Mouse (Mus musculus) neural tube, embryonic 11.5 days (tissue): ENCODE data around the gene Gm17409. TPM values are rescaled to one million over a fixed set of nuclear protein-coding genes. Genes with fewer than 3 reads are reported as not detected.

ENCODE experiments used
- ATAC-seq: fragments of 200-750 bp; cut with Nextera tagmentation; 2 replicates; pipeline ENCODE4 v1.8.0; 2017; ENCODE audit warnings: moderate number of reproducible peaks, mild to moderate bottlenecking, moderate TSS enrichment, moderate library complexity; ENCODE audit not compliant: insufficient read depth, low FRiP score, low TSS enrichment
- DNase-seq: peaks from one replicate; pipeline ENCODE4 v3.0.0-alpha.2; 2015; ENCODE audit warnings: low spot score
- H3K27ac ChIP-seq: fragments of 300-500 bp; sonication (generic); 2 replicates; pipeline ENCODE4 v1.5.1; 2014; ENCODE audit warnings: low read depth, mild to moderate bottlenecking, low read length
- H3K27me3 ChIP-seq: fragments of 300-500 bp; sonication (generic); 2 replicates; pipeline ENCODE4 v1.6.1; 2014; ENCODE audit warnings: mild to moderate bottlenecking, low read length, mixed read lengths; ENCODE audit not compliant: control insufficient read depth, insufficient read depth
- H3K36me3 ChIP-seq: fragments of 300-500 bp; sonication (generic); 2 replicates; pipeline ENCODE4 v1.6.1; 2014; ENCODE audit warnings: mild to moderate bottlenecking, low read length, moderate library complexity, mixed read lengths; ENCODE audit not compliant: control insufficient read depth, insufficient read depth
- H3K4me1 ChIP-seq: fragments of 300-500 bp; sonication (generic); 2 replicates; pipeline ENCODE4 v1.6.1; 2014; ENCODE audit warnings: low read length, mixed read lengths; ENCODE audit not compliant: control insufficient read depth, insufficient read depth
- H3K4me2 ChIP-seq: fragments of 300-500 bp; sonication (generic); 2 replicates; pipeline ENCODE4 v1.6.1; 2014; ENCODE audit warnings: low read depth, mild to moderate bottlenecking, moderate library complexity
- H3K4me3 ChIP-seq: fragments of 300-500 bp; sonication (generic); 2 replicates; pipeline ENCODE4 v1.5.1; 2014; ENCODE audit warnings: low read depth, low read length
- H3K9ac ChIP-seq: fragments of 300-500 bp; sonication (generic); 2 replicates; pipeline ENCODE4 v1.6.1; 2014; ENCODE audit warnings: mild to moderate bottlenecking, low read length
- H3K9me3 ChIP-seq: fragments of 300-500 bp; sonication (generic); 2 replicates; pipeline ENCODE4 v1.6.1; 2016; ENCODE audit warnings: low read length; ENCODE audit not compliant: control insufficient read depth
- WGBS: fragments of 180-500 bp; shearing (Covaris S2); extraction: QIAGEN DNeasy Blood & Tissue Kit; methylation state at CpG from one replicate; pipeline ENCODE4 v1.1.7; 2014; 5-methylcytosine and 5-hydroxymethylcytosine counted together
- polyA plus RNA-seq: library from polyadenylated mRNA; unstranded; fragments of >200 nt; fragmentation: Nextera tagmentation; extraction: Ambion mirVana; gene quantifications from 2 replicates; pipeline ENCODE4 v1.2.1, GENCODE M21; 2014

Gene Gm17409
- polyA plus RNA-seq, 1 experiment from 2014 or later = not detected

DNA sequence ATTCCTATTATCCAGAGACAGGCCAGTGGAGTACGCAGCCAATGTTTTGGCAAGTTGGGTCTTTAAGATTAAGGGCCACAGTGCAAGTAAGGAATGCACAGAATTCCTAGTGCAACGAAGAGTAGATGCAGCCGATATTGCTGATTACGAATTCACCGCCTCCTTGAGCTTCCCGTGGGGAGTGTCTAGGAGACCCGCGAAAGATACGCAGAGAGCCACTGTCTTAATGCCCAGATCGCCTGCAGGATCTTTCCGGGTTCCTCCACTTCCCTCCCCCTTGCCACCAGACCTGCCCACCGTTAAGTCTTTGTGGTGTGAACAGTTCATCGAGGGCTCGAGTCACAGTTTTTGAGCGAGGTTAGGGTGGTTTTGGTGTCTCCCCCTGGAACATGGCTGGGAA is 22.9 kb upstream of the Gm17409 start:
- WGBS = 93% methylated on average over 15 of the region's 15 CpGs
- ATAC-seq = no peak

DNA sequence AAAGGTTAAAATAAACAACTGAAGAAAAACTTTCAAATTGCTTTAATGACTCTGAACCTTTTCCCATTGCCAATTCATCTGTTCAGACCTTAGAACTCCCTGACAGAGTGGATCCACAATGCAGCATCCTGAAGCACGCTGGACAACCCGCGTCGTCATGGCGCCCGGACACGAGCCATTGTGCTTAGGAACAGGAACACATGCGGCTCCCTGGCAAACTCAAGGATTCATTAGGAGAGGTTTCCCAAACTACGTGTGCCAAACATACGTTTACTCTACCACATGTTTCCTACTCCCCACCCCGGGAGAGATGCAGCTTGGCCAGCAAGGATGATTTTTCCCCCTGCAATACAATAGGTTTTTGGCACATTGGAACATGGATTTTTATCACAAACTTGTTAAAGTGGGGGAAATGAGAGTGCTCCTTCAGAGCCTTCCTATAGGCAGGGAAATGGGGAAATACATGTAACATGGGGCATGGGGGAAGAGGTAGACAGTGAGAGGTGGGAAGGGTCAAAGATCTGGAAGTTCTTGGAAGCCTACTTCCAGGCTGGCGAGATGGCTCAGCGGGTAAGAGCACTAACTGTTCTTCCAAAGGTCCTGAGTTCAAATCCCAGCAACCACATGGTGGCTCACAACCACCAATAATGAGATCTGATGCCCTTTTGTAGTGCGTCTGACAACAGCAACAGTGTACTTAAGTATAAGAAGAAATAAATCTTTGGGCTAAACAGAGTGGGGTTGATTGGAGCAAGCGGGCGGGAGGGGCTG is 15.6 kb upstream of the Gm17409 start:
- Histone ChIP-seq H3K4me2 (no peak overlapping the region), H3K4me3 (no peak overlapping the region), H3K4me1 (no peaks in the 10 kb centered on the region), H3K36me3 (no peaks in the 10 kb centered on the region; the same call in none of the 2 replicates), H3K9ac (no peak overlapping the region), H3K27me3 (no peaks in the 10 kb centered on the region), H3K9me3 (no peaks in the 10 kb centered on the region), H3K27ac (no peak overlapping the region)
- no peak for DNase-seq
- ATAC-seq = no peak
- 90% methylated on average over 16 of the region's 16 CpGs for WGBS

More for the DNA sequence above, 22.9 kb upstream of the Gm17409 start:
- no peaks in the 10 kb centered on the region for H3K9me3 ChIP-seq
- H3K27me3 ChIP-seq = no peaks in the 10 kb centered on the region
- no peaks in the 10 kb centered on the region; the same call in 1 of the 2 replicates for H3K36me3 ChIP-seq
- no peak overlapping the region for H3K9ac ChIP-seq
- H3K4me3 ChIP-seq = no peak overlapping the region
- no peak overlapping the region for H3K4me2 ChIP-seq
- no peak overlapping the region for H3K27ac ChIP-seq
- no peak for DNase-seq
- no peaks in the 10 kb centered on the region for H3K4me1 ChIP-seq

DNA sequence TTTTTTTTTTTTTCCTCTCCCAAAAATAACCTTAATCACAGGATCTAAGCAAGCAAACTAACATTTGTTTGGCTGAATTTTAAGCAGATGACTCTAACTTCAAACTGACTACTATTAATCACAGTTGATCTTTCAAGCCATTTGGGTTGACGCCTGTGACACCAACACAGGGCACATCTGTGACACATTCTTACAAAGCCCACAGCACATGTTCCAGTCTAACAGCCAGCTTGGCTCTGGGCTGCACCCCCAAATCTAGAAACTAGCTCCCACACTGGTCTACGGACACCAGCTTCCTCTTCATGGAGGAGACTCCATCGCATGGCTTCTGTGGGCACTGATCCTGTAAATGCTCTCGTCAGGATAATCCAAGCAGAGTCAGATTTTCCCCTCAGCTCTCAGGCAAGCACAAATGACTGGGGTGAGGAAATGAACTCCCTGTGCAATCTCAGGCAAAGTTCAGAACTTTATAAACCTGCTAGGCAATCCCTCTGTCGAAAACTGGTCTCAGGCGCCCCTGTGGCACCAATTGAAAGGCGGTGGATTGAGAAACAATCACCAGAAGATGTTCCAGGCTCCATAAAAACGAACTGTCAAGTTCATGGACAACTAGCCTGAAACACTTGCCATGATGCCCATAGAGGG is 13.0 kb upstream of the Gm17409 start:
- Histone ChIP-seq H3K4me3 (no peak overlapping the region), H3K9me3 (no peaks in the 10 kb centered on the region), H3K27me3 (no peaks in the 10 kb centered on the region), H3K27ac (no peak overlapping the region), H3K36me3 (peaks cover 2% of the 10 kb centered on the region), H3K9ac (no peak overlapping the region), H3K4me2 (no peak overlapping the region), H3K4me1 (no peaks in the 10 kb centered on the region)
- WGBS = 90% methylated on average over 8 of the region's 8 CpGs
- no peak for ATAC-seq
- no peak for DNase-seq

DNA sequence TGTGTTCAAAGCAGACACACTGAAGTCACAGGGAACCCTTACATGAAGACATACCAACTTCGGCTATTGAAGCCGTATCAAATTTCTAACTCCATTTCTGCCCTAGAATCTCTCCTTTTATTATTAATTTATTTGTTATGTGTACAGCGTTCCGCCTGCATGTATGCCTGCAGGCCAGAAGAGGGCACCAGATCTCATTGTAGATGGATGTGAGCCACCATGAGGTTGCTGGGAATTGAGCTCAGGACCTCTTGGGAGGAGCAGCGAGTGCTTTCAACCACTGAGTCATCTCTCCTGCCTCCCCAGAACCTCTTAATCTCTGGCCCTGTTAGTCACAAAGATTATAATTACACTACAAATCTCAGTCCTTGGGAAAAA is 12.4 kb upstream of the Gm17409 start:
- DNase-seq (no peak), ATAC-seq (no peak)
- Histone ChIP-seq H3K9ac (no peak overlapping the region), H3K27ac (no peak overlapping the region), H3K27me3 (no peaks in the 10 kb centered on the region), H3K9me3 (no peaks in the 10 kb centered on the region), H3K4me1 (no peaks in the 10 kb centered on the region), H3K36me3 (peaks cover 2% of the 10 kb centered on the region), H3K4me2 (no peak overlapping the region), H3K4me3 (no peak overlapping the region)
- 97% methylated on average over 5 of the region's 5 CpGs for WGBS

DNA sequence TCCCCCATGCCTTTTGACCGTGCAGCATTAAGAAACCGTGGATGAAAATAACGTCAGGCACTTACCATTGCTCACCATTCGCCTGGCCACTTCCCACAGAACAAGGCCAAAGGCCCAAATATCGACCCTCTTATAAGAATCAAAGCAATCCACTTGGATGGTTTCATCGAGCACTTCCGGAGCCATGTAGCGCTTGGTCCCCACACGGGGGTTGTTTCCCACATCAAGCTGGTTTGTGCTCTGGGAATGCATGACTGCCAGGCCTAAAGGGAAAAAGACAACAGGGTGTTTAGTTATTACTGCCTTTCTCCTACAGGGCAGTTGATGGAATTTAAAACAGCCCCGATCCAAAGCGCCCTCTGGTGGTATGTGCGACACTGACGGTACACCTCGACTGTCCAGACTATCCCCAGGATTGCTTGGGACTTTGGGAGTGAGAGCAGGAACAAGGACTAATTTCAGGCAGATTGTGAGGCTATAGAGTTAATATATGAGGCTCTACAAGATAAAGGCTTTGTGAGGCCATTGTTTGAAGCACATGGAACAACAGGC is 11.0 kb upstream of the Gm17409 start:
- Histone ChIP-seq H3K4me2 (no peak overlapping the region), H3K9ac (no peak overlapping the region), H3K9me3 (no peaks in the 10 kb centered on the region), H3K4me1 (no peaks in the 10 kb centered on the region), H3K36me3 (peaks cover 5% of the 10 kb centered on the region), H3K27ac (no peak overlapping the region), H3K4me3 (no peak overlapping the region), H3K27me3 (no peaks in the 10 kb centered on the region)
- 84% methylated on average over 14 of the region's 14 CpGs for WGBS
- DNase-seq = no peak
- ATAC-seq = no peak

DNA sequence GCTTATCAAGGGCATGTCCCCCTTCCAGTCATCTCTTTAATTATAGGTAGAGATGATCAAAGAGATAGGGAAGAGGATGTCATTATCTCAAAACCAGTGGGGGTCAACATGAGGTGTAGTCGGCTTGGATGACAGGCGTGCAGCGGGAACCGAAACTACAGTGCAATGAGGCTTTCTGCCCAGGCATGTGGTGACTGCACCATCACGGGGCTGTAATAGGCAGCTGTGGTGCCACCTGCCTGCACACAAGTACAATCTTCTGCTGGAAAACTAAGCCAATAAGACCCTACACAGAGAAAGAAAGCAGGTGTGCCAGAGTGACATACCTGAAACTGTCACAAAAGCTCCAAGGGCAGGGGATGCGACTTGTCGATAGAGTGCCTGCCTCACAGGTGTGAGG is 374 bp downstream of the Gm17409 start:
- no peaks in the 10 kb centered on the region; the same call in 1 of the 2 replicates for H3K9me3 ChIP-seq
- H3K4me3 ChIP-seq = no peak overlapping the region
- no peak overlapping the region for H3K4me2 ChIP-seq
- no peak for ATAC-seq
- H3K27me3 ChIP-seq = no peaks in the 10 kb centered on the region
- DNase-seq = no peak
- H3K27ac ChIP-seq = no peak overlapping the region
- H3K9ac ChIP-seq = no peak overlapping the region
- WGBS = 94% methylated on average over 7 of the region's 7 CpGs
- H3K4me1 ChIP-seq = no peaks in the 10 kb centered on the region
- H3K36me3 ChIP-seq = peaks cover 6% of the 10 kb centered on the region

DNA sequence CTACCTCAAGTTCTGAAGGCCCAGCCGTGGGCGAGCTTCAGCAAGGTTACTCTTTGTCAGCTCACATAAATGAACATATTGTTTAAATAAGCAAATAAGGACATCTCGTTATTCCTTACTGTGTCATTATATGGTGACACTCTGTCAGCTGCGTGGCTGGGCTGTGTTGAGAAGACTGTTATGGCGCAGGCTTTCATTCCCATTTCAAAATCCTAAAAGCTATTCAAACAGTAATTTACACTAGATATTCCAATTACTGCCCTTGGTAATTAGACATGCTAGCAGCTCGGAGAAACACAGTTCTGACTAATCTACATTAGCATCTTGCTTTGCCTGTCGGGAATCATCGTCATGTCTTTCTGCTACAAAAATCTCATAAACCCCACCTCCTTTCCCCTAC is 5.7 kb downstream of the Gm17409 start:
- ATAC-seq (no peak), DNase-seq (no peak)
- 92% methylated on average over 8 of the region's 8 CpGs for WGBS
- H3K27ac ChIP-seq = no peak overlapping the region
- no peaks in the 10 kb centered on the region; the same call in 1 of the 2 replicates for H3K36me3 ChIP-seq
- no peak overlapping the region for H3K4me2 ChIP-seq
- no peak overlapping the region for H3K4me3 ChIP-seq
- H3K4me1 ChIP-seq = no peaks in the 10 kb centered on the region
- H3K27me3 ChIP-seq = no peaks in the 10 kb centered on the region
- no peak overlapping the region for H3K9ac ChIP-seq
- no peaks in the 10 kb centered on the region for H3K9me3 ChIP-seq

DNA sequence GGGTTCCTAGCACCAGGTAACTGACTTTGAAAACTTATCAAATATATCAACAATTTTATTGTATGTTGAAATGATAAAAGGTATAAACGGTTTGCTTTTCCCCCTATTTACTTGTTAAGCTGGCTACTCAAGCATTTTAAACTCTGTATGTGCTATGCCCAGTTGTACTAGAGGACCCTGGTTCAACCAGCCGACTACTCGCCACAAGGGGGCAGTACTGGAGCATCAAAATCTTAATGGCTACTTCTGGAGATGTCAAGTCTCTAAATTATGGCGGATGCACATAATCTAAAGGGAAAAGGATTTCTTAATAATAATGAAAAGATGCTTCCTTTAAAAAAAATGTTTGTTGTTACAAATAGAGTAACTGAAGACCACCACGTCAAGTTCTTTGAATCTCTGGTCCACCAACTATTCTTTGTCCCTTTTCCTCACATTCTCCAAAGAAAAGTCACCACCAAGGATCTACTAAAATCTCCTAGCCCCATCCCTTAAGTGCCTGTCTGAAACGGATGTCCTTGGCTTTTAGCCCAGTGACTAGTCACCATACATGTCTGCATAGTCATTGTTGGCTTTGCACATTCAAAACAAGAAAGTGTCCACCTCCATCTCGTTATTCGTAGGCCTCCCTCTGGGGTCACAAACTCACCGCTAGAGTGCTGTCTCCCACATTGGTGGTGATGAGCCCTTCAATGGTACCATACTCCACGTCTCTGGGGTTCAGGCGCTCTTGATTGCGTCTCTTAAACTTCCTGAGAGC is 7.2 kb downstream of the Gm17409 start:
- WGBS = 67% methylated on average over 12 of the region's 12 CpGs
- ATAC-seq = peak; percentile 61; the same call in 1 of the 2 replicates
- no peak overlapping the region for H3K27ac ChIP-seq
- no peaks in the 10 kb centered on the region for H3K4me1 ChIP-seq
- peak; percentile 83 for DNase-seq
- no peak overlapping the region for H3K4me3 ChIP-seq
- no peak overlapping the region for H3K4me2 ChIP-seq
- no peak overlapping the region for H3K9ac ChIP-seq
- H3K27me3 ChIP-seq = no peaks in the 10 kb centered on the region
- no peaks in the 10 kb centered on the region; the same call in 1 of the 2 replicates for H3K36me3 ChIP-seq
- no peaks in the 10 kb centered on the region for H3K9me3 ChIP-seq
